Mouse (Mus musculus) testis, adult 2 months (tissue): ENCODE measurements around the gene Gm128.

Experiments
- CTCF ChIP-seq: fragments of 200-500 bp; IDR thresholded peaks from 2 replicates; pipeline ENCODE4 v1.5.1; 2012; ENCODE audit warnings: low read depth, mild to moderate bottlenecking, inconsistent platforms, low read length, moderate library complexity; ENCODE audit not compliant: control insufficient read depth, insufficient read depth, insufficient replicate concordance
- POLR2A ChIP-seq: fragments of 200-500 bp; IDR thresholded peaks from 2 replicates; pipeline ENCODE4 v1.6.1; 2012; ENCODE audit warnings: low read depth, mild to moderate bottlenecking, inconsistent platforms, low read length, moderate library complexity; ENCODE audit not compliant: control insufficient read depth

- TF ChIP-seq CTCF (no peak), POLR2A (no peak)
Measured at GRCm38 (mm10) chr3:95247660-95248336, 6.4 kb upstream of the Gm128 start.
